Mouse (Mus musculus) induced T-regulatory cell, adult 2 months (primary cell): ENCODE data around the gene Actr1b.
"Not testable (repeated sequence)": the region's sequence is repeated elsewhere in the genome, so short reads cannot be mapped to it uniquely, and the experiment has no call there.

ENCODE experiments used
- DNase-seq: peaks from one replicate; pipeline ENCODE4 v3.0.0-alpha.2; 2012; ENCODE audit warnings: low read depth

The Actr1b gene

GRCm38 (mm10) chr1:36707166-36707565 is 7.1 kb downstream of the Actr1b start:
- no peak for DNase-seq

- no peak for DNase-seq
These were observed 17.2 kb downstream of the Actr1b start for GRCm38 (mm10) chr1:36697030-36697429.

- DNase-seq, result no peak
These were observed 17.8 kb downstream of the Actr1b start for GRCm38 (mm10) chr1:36696411-36696810.

GRCm38 (mm10) chr1:36694871-36695270 is 19.4 kb downstream of the Actr1b start:
- no peak for DNase-seq

GRCm38 (mm10) chr1:36691271-36692155 is 22.7 kb downstream of the Actr1b start, which contains the start of gene Cox5b:
Cox5b (plus strand) TSS chr1:36691449.
- peak; percentile 100 for DNase-seq

- no peak for DNase-seq
These were observed 23.5 kb downstream of the Actr1b start for GRCm38 (mm10) chr1:36690671-36691235.

- peak; percentile 80 for DNase-seq
These were observed 30.3 kb downstream of the Actr1b start for GRCm38 (mm10) chr1:36683810-36684467.

GRCm38 (mm10) chr1:36682620-36683355 is 31.4 kb downstream of the Actr1b start, which contains the start of gene Fam178b:
Fam178b (minus strand) TSS chr1:36683183.
- no peak for DNase-seq

GRCm38 (mm10) chr1:36680893-36681292 is 33.3 kb downstream of the Actr1b start:
- DNase-seq, result no peak

- no peak for DNase-seq
These were observed 39.3 kb downstream of the Actr1b start for GRCm38 (mm10) chr1:36674936-36675335.

GRCm38 (mm10) chr1:36672648-36673350 is 41.4 kb downstream of the Actr1b start:
- no peak for DNase-seq

- DNase-seq, result no peak
These were observed 43.0 kb downstream of the Actr1b start for GRCm38 (mm10) chr1:36671260-36671659.

GRCm38 (mm10) chr1:36670256-36670655 is 44.0 kb downstream of the Actr1b start:
- DNase-seq, result no peak

GRCm38 (mm10) chr1:36668007-36668406 is 46.2 kb downstream of the Actr1b start:
- DNase-seq, result not testable (repeated sequence)

GRCm38 (mm10) chr1:36665934-36666333 is 48.3 kb downstream of the Actr1b start:
- no peak for DNase-seq

- DNase-seq, result no peak
These were observed 49.0 kb downstream of the Actr1b start for GRCm38 (mm10) chr1:36665165-36665723.

- DNase-seq, result peak; percentile 12
These were observed 49.8 kb downstream of the Actr1b start for GRCm38 (mm10) chr1:36664457-36664856.

- no peak for DNase-seq
These were observed 55.4 kb downstream of the Actr1b start for GRCm38 (mm10) chr1:36658621-36659399.

GRCm38 (mm10) chr1:36657658-36658415 is 56.4 kb downstream of the Actr1b start:
- no peak for DNase-seq
